Mouse (Mus musculus) embryonic fibroblast, embryonic 13.5 days (primary cell): ENCODE measurements around the gene Cdk5rap2.

Source experiments
- CTCF ChIP-seq: IDR thresholded peaks from 2 replicates; pipeline ENCODE4 v1.5.1; 2011; ENCODE audit warnings: mild to moderate bottlenecking, control low read depth, low read length, moderate library complexity, borderline replicate concordance; ENCODE audit not compliant: insufficient read depth
- POLR2A ChIP-seq: IDR thresholded peaks from 2 replicates; pipeline ENCODE4 v1.6.1; 2011; ENCODE audit warnings: low read depth, mild to moderate bottlenecking, control low read depth, low read length, moderate library complexity

DNA sequence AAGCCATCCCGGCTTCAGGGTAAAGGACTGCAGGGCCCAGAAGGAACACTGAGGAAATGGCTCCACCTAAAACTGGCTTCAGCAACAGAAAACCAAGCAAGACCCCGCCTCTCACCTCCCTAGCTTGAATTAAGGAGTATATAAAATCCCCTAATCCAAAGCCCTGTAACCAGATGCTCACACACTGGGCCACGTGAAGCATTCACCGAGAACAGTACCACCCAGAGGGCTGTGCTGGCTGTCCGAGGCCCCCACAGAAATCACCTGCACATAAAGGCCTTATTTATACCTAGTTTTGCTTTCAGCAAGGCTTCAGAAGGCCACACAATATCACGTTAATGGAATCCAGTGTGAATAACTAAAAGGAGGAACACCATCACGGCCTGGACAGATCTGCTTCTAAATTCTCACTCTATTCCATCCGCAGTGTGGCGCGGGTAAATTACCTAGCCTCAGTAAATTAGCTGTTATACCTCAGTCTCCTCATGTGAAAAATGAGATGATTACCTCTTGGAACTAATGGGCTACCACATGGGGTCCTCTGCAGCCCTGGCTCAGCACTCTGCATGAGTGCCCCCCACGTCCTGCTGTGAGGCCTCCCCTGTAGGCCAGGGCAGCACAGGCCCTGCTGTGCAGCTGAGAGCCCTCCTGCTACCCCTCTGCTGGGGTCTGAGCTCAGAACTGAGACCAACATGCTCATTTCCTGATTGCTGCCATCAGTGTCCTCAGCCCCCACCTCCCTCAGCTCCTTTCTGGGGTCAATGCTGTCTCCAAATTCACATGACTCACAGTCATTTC is 45.0 kb downstream of the Cdk5rap2 start:
- no peak for TF ChIP-seq CTCF
- TF ChIP-seq POLR2A: no peak
